Mouse (Mus musculus) kidney, postnatal 14 days (tissue): Measurements from ENCODE around the gene Gbf1.
"Not testable (repeated sequence)": the region's sequence is repeated elsewhere in the genome, so short reads cannot be mapped to it uniquely, and the experiment has no call there.

Experiments
- DNase-seq: peaks from one replicate; pipeline ENCODE4 v3.0.0; 2022; ENCODE audit warnings: mixed read lengths

Gene Gbf1

DNA sequence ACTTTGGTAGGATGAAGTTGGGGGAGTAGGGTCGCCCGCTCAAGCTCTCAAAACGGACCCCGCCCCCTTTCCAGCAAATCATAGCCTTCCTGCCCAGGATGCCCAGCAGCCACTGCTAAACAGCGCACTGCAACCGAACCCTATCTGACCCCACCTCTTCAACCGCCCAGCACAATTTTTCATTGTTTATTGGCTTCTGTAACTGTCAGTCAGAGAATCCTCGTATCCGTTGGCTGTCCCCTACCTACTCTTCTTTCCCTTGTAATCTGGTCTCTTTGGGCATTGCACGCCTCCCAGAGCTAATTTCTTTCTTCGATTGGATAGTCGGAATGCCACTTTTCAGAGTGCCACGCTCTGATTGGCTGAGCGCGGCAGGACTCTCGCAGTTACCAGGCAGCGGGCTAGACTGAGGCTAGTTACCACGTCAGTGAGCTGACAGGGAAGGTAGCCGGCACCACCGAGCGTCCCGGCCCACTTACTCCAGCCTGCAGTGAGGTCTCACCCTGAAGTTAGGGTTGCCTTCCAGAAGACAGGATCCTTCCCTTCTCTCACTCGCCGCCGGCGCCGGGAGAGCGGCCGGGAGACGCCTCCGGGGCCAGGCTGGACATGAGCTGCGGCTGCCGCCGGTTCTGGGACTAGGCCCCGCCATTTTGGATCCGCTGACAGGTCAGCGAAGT is at the start of gene Gbf1:
Gbf1 (plus strand) TSS at position 383 of the 677 bp plus-strand sequence.
- DNase-seq = peak; percentile 96

DNA sequence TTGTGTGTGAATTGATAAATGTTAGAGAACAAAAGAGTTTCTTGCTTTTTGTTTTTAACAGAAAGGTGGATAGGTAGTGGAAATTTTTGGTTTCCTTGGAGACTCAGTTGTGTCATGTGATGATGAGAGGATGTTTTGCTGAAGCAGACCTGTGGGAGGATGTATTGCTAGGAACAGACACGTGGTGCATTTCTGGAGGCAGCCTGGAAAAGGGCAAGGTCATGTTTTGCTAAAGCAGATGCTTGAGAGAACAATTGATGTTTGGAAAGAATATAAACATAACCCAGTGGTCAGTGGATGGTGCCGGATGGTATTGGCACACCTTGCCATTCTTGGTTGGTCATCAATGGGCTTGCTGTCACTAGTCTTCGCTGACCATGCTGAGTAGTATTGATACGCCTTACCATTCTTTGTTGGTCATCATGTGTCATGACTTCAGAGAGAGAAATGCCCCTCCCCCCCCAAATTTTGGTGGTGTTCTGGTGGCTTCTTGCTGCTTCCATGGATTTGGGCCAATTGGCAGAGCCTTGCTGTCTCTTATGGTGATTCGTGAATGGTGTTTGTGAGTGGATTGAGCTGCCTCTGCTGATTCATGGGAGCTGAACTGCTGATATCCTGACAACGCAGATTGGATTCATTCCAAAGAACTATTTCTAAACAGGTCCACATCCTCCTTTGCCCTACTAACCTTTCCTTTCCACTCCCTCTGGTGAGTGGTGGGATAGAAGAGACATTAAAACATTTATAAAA is 48.7 kb upstream of the Gbf1 start:
- DNase-seq = no peak

DNA sequence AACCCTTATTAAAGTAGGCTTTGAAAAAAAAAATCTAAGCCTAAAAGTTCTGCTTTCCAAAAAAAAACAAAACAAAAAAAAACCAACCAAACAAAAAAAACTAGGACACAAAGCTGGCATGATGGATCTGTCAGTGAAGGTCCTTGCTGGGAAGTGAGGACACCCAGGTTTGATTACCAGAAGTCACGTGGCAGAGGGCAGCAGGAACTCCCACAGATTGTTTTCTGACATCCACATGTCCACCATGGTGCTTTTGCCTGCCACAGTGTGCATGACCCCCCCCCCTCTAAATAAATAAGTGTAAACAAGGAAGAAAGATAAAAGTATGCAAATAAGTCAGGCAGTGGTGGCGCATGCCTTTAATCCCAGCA is 48.1 kb upstream of the Gbf1 start:
- DNase-seq = no peak

DNA sequence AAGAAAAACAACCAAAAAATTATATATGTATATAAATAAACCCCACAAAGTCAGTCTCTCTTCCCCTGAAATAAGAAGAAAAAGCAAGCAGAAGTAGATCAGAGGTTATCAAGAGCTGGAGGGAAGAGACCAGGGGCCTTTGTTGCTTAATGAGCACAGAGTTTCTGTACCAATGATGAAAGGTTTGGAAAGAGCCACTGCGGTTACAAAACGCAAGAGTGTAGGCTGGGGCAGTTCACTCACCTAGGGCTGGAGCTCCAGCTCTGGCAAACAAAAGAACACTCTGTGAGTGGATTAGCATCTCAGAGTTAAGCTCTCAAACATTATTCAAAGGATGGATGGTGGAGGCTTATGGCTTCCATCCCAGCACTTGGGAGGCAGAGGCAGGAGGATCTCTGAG is 42.1 kb upstream of the Gbf1 start:
- no peak for DNase-seq

DNA sequence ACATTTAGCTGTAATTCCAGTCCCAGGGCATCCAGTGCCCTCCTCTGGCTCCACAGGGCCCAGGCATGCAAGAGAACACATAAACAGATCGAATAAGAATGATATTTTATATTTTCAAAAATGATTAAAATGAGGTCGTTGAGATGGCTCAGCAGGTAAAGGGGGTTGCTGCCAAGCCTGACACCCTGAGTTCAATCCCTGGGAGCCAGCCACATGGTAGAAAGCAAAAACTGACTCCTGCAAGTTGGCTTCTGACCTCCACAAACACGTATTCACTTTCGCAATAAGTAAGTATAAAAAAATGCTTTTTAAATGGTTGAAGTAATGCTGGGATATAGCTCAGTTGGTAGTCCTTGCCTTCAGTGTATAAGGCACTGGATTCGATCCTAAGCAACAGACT is 41.5 kb upstream of the Gbf1 start:
- no peak for DNase-seq

DNA sequence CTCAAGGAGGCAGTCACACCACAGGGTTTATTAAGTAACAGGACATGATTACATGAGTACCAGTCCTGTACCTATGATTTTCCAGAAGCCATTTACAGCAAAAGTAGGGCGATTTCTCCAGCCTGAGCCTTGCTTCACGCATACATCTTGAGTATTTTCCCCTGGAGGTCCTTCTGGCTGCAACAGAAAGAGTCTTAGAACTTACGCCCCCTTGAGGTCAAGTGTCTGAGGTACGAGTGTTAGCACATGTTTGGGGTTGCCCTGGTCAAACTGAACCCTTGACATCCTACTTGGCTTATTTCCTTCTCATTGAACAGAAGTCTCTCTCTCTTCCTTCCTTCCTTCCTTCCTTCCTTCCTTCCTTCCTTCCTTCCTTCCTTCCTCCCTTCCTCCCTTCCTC is 37.7 kb upstream of the Gbf1 start:
- no peak for DNase-seq

DNA sequence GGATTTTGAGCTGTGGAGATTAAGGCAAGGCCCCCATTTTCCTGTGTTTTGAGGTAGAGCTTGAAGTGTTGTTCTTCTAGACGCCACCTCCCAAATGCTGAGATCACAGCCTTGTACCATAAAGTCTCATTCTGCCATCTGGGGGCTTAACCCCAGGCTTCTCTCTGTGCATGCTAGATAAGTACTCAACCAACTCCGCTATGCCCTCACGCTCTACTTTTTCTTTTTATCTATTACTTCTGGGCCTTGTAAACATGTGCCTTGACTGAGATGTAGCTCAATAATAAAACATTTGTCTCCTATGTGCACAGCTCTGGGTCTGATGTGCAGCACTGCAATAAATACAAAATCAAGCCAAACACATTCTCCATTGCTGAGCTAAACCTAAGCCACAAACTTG is 32.9 kb upstream of the Gbf1 start:
- DNase-seq = no peak

DNA sequence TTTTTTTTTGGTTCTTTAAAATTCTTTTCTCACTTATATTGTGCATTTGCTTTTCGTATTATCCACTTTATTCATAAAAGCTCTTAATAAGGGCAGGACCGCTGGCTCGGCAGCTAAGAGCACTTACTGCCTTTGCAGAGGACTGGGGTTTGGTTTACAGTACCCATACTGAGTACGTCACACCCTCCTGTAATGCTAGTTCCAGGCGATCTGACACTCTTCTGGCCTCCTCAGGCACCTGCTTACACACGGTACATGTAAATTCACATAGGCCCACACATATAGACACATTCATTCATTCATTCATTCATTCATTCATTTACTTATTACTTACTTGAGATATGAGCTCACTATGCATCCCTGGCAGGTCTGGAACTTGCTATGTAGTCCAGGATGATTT is 31.4 kb upstream of the Gbf1 start:
- no peak for DNase-seq

DNA sequence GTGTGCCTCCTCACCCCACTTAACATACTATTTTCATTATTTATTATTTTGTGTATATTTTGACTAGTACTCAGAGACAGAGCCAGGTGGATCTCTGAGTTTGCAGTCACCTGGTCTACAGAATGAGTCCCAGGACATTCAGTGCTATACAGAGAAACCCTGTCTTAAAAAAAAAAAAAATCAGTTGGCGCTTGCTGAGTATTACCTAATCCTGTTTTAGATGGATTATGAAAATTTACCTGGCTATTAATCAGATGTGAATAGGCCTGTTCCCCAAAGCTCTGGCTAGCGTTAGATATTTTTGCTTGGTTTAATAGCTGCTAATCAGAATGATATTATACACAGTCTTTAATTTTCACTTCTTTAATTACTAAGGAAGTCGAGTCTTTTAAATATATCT is 28.4 kb upstream of the Gbf1 start:
- no peak for DNase-seq

DNA sequence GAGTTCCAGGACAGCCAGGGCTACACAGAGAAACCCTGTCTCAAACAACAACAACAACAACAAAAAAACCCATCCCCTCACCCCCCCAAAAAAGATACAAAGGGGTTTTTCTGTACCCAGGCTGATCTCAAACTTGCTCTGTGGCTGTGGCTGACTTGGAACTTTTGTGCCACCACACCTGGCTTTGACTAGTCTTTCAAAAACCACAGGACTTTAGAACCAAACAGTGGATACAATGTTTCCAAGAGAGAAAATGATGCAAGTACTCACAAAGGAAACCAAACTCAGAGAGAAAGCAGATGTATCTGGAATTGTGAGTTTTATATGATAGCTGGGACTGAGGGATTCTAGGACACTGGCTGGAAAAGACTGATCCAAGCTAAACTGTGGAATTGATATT is 27.7 kb upstream of the Gbf1 start:
- no peak for DNase-seq

DNA sequence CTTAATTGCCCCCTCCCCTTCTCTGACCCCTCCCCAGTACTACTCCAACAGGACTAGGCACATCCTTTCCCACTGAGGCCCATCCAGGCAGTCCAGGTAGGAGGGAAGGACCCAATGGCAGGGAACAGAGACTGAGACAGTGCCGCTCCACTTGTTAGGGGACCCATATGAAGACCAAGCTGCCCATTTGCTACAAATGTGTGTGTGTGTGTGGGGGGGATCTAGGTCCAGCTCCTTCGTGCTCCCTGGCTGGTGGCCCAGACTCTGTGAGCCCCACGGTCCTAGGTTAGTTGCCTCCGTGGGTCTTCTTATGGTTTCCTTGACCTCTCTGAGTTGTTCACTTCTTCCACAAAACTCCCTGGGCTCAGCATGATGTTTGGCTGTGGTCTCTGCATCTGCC is 26.0 kb upstream of the Gbf1 start:
- no peak for DNase-seq

DNA sequence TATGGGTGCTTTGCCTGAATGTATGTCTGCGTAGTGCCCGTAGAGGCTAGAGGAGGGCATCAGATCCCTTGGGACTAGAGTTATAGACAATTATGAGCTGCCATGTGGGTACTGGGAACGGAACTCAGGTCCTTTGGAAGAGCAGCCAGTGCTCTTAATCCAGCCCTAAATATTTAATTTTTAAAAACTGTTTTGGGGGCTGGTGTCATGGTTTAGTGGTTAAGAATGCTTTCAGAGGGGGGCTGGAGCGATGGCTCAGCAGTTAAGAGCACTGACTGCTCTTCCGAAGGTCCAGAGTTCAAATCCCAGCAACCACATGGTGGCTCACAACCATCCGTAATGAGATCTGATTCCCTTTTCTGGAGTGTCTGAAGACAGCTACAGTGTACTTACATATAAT is 22.6 kb upstream of the Gbf1 start:
- not testable (repeated sequence) for DNase-seq

DNA sequence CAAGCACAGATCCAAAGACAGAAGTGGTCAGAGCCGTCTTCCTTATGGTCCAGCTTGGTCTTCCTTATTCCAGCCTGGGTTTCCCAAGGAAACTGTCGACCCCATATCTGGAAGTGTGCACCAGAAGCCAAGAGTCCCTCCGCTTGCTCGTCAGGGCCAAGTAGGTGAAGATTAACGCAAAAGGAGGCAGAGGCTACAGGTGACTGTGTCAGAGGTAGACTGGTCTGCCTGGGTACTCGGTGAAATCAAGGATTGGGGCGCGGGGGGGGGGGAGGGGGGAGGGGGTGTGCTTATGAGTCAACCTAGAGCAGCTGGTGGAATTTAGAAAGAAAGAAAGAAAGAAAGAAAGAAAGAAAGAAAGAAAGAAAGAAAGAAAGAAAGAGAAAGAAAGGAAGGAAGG is 21.0 kb upstream of the Gbf1 start:
- no peak for DNase-seq

DNA sequence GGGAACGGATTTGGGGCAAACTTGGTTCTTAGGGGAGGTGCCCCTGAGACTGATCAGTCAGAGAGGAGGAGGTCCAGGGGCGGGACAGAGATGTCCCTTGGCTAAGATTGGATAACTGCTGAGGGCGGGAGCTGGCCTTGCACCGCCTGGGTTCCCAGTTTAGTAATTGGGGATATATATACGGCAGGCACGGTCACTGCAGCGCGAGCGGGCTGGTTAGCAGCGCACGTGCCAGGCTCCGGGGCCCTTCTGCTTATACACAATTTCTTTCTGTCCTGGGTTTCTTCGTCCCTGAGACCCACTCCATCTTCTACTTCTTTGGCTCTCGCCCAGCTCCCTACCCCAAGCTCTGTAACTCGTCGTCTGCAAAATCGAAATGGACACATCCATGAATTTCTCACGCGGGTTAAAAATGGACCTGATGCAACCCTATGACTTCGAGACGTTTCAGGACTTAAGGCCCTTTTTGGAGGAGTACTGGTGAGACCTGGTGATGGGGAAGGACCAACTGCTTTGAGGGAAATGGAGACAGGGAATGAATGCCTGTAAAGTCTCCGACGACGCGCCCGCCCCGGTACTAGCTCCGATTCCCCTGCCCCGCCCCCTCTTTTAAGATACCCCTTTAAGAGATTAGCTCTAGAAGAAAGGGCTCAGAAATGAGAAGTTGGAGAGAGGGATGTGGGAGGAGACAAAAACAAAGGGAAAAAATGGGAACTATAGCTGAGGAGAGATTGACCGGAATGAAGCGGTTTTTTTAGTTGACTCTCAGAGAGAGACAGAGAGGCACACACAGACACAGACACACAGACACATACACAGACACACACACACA is 20.4 kb upstream of the Gbf1 start, which contains the start of gene Elovl3:
Elovl3 (plus strand) TSS at position 204 of the 832 bp plus-strand sequence.
- peak; percentile 43 for DNase-seq

DNA sequence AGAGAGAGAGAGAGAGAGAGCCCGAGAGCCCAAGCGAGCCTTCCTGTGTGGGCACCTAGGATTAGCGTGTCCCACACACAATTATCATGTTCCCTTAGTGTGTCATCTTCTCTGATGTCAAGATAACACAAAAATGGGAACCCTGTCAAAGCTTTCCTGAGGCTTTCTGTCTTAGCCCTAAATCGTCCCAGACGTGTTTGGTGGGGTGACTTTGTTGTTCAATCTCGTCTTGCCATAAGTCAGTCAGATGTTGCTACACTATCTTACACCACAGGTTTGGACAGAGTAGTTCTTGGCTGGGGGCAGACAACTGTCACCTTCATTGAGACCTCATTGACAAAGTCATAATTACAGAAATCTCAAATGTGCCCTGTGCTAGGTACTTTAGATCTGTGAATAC is 19.7 kb upstream of the Gbf1 start:
- no peak for DNase-seq

DNA sequence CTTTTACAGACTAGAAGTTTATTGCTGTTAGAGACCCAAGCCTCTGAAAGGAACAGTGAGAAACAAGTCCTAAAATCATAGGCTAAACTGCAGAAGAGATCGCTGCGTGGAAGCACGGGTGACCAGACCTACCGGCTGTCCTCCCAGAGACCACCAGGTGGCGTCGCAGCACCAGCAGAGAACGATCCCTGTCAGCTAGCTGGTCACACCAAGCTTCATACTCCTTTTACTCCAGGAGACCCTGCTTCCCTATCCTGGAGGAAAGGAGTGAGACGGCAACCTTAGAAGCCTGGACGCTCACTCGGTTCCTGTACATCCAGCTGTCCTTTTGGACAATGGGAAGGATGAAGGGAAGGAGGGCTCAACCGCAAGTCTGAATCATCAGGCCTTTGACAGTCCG is 17.0 kb upstream of the Gbf1 start:
- DNase-seq = peak; percentile 93

DNA sequence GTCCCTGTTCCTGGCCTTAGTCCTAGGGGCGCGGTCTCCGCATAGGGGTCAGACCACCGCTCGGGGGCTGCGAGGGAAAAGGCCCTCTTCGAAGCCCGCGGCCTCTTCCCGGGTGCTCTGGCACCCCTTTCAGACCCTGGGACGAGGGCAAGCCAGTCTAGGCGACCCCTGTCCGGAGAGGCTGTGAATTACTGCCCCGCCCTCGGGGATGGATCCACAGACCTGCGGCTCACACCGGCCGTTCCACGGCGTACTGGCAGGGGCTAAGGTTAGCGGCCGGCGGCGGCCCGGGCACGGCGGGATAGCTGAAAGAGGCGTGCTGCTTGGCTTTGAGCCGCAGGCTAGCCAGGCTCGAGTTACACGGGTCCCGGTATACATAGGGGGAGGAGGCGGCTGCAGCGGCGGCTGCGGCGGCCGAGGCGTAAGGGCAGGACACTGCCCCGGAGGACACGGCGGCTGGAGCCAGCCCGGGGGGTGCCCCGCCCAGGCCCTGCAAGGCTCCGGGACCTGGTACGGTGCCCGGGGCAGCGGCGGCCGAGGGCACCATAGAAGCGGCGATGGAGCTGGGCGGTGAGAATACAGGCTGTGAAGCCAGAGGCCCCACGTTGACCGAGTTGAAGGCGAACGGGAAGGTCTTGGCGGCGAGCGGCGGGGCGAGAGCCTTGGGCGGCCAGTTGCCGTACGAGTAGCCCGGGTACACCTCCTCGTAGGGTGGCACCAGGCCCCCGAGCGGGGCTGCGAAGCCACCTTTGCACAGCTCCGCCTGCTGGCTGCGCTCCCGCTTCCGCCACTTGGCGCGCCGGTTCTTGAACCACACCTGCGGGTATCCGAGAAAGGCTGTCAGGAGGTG is 16.3 kb upstream of the Gbf1 start:
- peak; percentile 75 for DNase-seq

DNA sequence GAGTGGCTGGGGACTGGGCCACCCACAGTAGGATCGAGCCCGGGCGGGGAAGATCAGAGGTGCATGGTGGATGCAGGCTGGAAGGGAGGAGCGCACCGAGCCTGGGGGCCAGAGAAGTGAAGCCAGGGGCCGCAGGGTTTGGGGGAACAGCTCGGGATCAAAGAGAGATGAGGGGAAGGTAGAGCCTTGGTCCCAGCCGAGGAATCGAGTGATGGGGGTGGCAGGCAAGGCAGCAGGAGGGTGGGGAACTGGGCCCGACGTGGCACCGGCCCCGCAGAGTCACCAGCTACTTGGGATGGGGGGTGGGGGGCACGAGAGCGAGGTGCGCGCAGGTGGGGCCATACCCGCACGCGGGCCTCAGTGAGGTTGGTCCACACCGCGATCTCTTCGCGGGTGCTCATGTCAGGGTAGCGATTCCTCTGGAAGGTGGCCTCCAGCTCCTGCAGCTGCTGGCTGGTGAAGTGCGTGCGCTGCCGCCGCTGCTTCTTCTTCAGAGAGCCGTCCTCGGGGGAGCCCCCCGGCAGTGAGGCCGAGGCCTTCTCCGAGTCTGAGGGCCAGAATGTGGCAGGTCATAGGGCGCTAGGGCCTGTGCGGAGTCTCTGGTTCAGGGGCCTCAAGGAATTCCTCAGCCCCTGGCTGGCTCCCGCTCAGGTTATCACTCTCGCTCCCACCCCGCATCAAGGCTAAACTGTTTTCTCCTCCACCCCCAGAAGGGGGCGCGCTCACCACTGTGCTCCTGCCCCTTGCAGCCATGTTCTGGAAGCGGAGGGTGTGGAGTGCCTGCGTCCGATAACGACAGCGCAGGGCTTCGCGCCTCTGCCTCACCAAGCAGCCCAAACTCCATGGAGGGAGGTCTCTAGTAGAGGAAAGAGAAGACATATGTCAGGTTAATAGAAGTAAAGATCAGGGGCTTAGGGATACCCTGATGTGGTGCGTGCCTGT is 15.4 kb upstream of the Gbf1 start:
- DNase-seq = peak; percentile 67

DNA sequence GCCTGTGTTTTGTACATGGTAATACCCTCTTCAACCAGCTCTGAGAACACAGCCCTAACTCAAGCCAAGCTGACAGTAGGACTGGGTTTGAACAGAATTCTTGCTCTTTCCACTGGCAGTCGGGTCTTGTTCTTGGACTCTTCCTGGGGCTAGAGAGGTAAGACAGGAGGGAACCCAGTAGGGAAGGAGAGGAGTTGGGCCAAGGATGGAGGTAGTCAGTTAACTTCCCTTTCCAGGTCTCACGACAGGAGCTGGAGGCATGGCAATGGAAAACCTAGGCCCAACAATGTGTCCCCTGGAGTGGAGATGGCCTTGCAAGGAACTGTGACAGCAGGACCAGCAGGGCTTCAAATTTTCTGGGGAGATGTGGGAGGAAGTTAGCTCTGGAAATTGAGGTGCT is 12.0 kb upstream of the Gbf1 start:
- DNase-seq = no peak

DNA sequence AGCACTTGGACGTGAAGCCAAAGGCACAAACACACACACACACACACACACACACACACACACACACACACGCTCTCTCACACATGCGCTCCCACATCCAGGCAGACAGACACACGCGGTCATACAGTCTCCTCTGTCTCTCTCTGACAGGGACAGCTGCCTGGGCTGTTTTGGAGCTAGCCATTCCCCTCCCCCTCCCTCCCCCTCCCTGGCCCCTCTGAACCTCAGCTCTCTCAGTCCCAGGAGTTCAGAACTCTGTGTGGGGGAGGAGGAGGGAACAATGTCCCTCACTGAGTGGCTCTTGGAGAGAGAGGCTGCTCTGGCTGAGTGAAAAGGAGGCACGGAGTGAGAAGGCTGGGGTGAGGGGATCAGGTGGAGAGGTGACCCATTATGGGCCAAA is 11.2 kb upstream of the Gbf1 start:
- DNase-seq = no peak

DNA sequence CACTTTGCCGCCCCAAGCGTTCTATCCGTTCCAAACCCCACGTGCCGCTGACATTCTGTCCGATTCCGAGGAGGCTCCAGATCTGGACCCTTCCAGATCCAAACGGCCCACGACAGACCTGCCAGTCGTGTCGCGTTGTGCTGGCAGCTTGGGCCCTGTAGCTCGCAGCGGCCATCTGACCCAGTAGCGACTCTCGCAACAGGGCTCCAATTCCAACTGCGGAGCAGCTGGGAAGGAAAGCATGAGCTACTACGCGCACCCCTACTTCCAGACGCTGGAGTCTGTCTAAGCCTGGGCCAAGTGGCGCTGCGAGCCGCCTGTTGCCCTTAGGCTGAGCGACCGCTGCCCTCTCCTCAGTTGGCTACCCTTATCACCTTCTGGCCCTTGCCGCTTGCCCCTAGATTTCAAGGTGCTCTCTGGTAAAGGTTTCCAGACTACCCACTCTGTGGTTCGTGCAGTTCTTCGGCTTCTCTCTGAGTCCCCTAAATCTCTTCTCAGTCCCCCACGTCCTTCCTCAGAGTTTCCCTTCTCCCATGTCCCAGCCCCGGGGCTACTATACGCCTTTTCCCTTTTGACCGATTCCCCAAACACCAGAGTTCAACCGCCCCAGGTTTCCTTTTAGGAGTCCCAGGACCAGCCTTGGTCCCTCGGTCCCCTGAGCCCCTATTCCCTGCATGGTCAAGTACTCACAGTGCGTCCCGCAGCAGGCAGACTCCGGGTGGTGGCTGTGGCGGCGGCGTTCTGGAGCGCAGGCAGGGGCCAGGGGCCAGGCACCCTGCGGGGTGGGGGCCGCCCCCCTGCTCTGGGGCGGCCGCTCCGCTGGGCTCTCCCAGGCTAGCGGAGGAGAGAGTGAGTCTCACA is 4.6 kb upstream of the Gbf1 start, which contains the start of gene Pitx3:
Pitx3 (minus strand) TSS at position 816 of the 861 bp plus-strand sequence.
- peak; percentile 28 for DNase-seq
